In genomic region chr12:104100768-104101167, GRCm38 (mm10) we compare ENCODE assay signal across 17 mouse cellular contexts. TPM values are rescaled to one million over a fixed set of nuclear protein-coding genes. Genes with fewer than 3 reads are reported as not detected.
A peak's percentile ranks its signal among the peaks of the same experiment; 100 is the strongest.
DNase-seq lines count a peak whose midpoint lies in the region.
"Had no signal": no experiment of that assay in that cellular context is flagged by ENCODE, and none has a peak within 500 bp of the region (broad histone marks: within the 10 kb centered on the region; RNA-seq: fewer than 3 reads in every experiment).

Gene Serpina5 (plus strand): TSS chr12:104101113.

- peak; percentile 47 to 58 for DNase-seq in adrenal gland, adult (ENCODE audit: inconsistent age in 2 of 2, low spot score in 1 of 2)
- no peak for DNase-seq in adrenal gland, postnatal 14 days
- DNase-seq in adrenal gland, adult 8-10 months, result peak; percentile 22
- no peak for DNase-seq in adrenal gland, adult 18-20 months (ENCODE audit: low spot score in 2 of 2)
- DNase-seq in ovary, adult 18-20 months (ENCODE audit: low spot score), result peak; percentile 41
- DNase-seq in ovary, postnatal 14 days (ENCODE audit: low spot score), result no peak
- DNase-seq in testis, postnatal 14 days (ENCODE audit: low spot score), result peak; percentile 57
- DNase-seq: adrenal gland, postnatal 25 days; B cell, adult 2 months; cerebellum, adult 11-12 months; cerebellum, adult 2 months; cerebellum, adult 9-10 months; cerebellum, postnatal 10 days; cerebellum, postnatal 25 days; forebrain, postnatal 0 days had no signal

RNA-seq across cellular contexts. Expression of gene Serpina5, which starts in this region (rescaled TPM):
- total RNA-seq in adrenal gland, postnatal 14 days (2021), result 0.30 TPM in 1 of 2 replicates, not detected in the other
- total RNA-seq in adrenal gland, adult 8-10 months (2022), result 1 to 10 TPM; 1.1 to 3.3 (median 1.9) TPM
- 1 to 10 TPM in 1 of 2 experiments, under 1 TPM in 1; 0.90 to 1.5 TPM for total RNA-seq in adrenal gland, adult 18-20 months (2021)
- total RNA-seq: adrenal gland, postnatal 25 days; CH12.LX; forebrain, postnatal 0 days; G1E had no signal

Comparison
In these comparisons a context has a peak if more than half of its experiments do, and no peak if none do; other contexts are left out.
1. DNase-seq: peak in adrenal gland, adult (2 of 2), adrenal gland, adult 8-10 months (single experiment), ovary, adult 18-20 months (single experiment) and testis, postnatal 14 days (single experiment); none in adrenal gland, postnatal 14 days (single experiment), adrenal gland, adult 18-20 months (0 of 2) and ovary, postnatal 14 days (single experiment).